Mouse (Mus musculus) myocyte (in vitro differentiated cells): ENCODE measurements around the gene Nsmce3. TPM values are rescaled to one million over a fixed set of nuclear protein-coding genes. Genes with fewer than 3 reads are reported as not detected.
A peak's percentile ranks its signal among the peaks of the same experiment; 100 is the strongest.

Source experiments
- H3K27me3 ChIP-seq: one replicate; pipeline ENCODE4 v1.6.1; 2011; ENCODE audit not compliant: control insufficient read depth, insufficient read depth, insufficient read length
- H3K36me3 ChIP-seq: one replicate; pipeline ENCODE4 v1.6.1; 2011; ENCODE audit not compliant: control insufficient read depth, insufficient read depth
- H3K4me2 ChIP-seq: one replicate; pipeline ENCODE4 v1.6.1; 2011; ENCODE audit warnings: low read depth, control low read depth
- H3K4me3 ChIP-seq: one replicate; pipeline ENCODE4 v1.5.1; 2011; ENCODE audit warnings: mild to moderate bottlenecking, control low read depth, moderate library complexity
- H3K79me2 ChIP-seq: one replicate; pipeline ENCODE4 v1.6.1; 2011; ENCODE audit not compliant: control insufficient read depth, insufficient read depth
- H3ac ChIP-seq: one replicate; pipeline ENCODE4 v1.6.1; 2011; ENCODE audit not compliant: control insufficient read depth, insufficient read length
- CEBPB ChIP-seq: IDR thresholded peaks from 2 replicates; pipeline ENCODE4 v1.6.1; 2011; ENCODE audit warnings: mild to moderate bottlenecking, moderate library complexity; ENCODE audit not compliant: poor library complexity, insufficient read depth, severe bottlenecking
- E2F4 ChIP-seq: IDR thresholded peaks from one replicate; pipeline ENCODE4 v1.6.1; 2011; ENCODE audit warnings: mild to moderate bottlenecking, control low read depth, moderate library complexity; ENCODE audit not compliant: insufficient read depth
- MAX ChIP-seq: IDR thresholded peaks from one replicate; pipeline ENCODE4 v1.6.1; 2011; ENCODE audit warnings: low read depth, mild to moderate bottlenecking, control low read depth
- MYOD1 ChIP-seq, 3 experiments: IDR thresholded peaks; one replicate each; pipeline ENCODE4 v1.6.1; 2011; ENCODE audit warnings: control low read depth in 2 of 3, low read depth in 2 of 3, mild to moderate bottlenecking in 2 of 3, moderate library complexity in 1 of 3; ENCODE audit not compliant: insufficient read length in 2 of 3, control insufficient read depth in 1 of 3
- MYOG ChIP-seq, 3 experiments: IDR thresholded peaks; one replicate each; pipeline ENCODE4 v1.6.1; 2011; ENCODE audit warnings: control low read depth in 2 of 3, low read depth in 2 of 3, mild to moderate bottlenecking in 2 of 3; ENCODE audit not compliant: insufficient read length in 2 of 3, control insufficient read depth in 1 of 3, insufficient read depth in 1 of 3
- POLR2A ChIP-seq: IDR thresholded peaks from one replicate; pipeline ENCODE4 v1.6.1; 2011; ENCODE audit warnings: low read depth, mild to moderate bottlenecking, control low read depth, moderate library complexity; ENCODE audit not compliant: insufficient read length
- POLR2AphosphoS2 ChIP-seq: IDR thresholded peaks from one replicate; pipeline ENCODE4 v1.6.1; 2011; ENCODE audit warnings: low read depth, control low read depth; ENCODE audit not compliant: insufficient read length
- REST ChIP-seq: IDR thresholded peaks from one replicate; pipeline ENCODE4 v1.6.1; 2011; ENCODE audit warnings: mild to moderate bottlenecking, control low read depth, moderate library complexity; ENCODE audit not compliant: insufficient read depth, insufficient read length
- SRF ChIP-seq: IDR thresholded peaks from one replicate; pipeline ENCODE4 v1.6.1; 2011; ENCODE audit warnings: low read depth; ENCODE audit not compliant: control insufficient read depth, insufficient read length
- TCF12 ChIP-seq: IDR thresholded peaks from one replicate; pipeline ENCODE4 v1.6.1; 2011; ENCODE audit warnings: mild to moderate bottlenecking, control low read depth; ENCODE audit not compliant: poor library complexity, insufficient read depth, severe bottlenecking
- TCF3 ChIP-seq: IDR thresholded peaks from one replicate; pipeline ENCODE4 v1.6.1; 2011; ENCODE audit warnings: low read depth, control low read depth; ENCODE audit not compliant: insufficient read length
- USF1 ChIP-seq: IDR thresholded peaks from one replicate; pipeline ENCODE4 v1.6.1; 2011; ENCODE audit warnings: low read depth, mild to moderate bottlenecking, control low read depth, moderate library complexity
- polyA plus RNA-seq: library from polyadenylated mRNA; unstranded; fragments of >200 nt; fragmentation: generic; extraction: Trizol; gene quantifications from one replicate; pipeline ENCODE4 v1.2.1, GENCODE M21; 2012; ENCODE audit warnings: missing spikeins

Nsmce3 gene
- polyA plus RNA-seq, 1 experiment: 5.4 TPM

DNA sequence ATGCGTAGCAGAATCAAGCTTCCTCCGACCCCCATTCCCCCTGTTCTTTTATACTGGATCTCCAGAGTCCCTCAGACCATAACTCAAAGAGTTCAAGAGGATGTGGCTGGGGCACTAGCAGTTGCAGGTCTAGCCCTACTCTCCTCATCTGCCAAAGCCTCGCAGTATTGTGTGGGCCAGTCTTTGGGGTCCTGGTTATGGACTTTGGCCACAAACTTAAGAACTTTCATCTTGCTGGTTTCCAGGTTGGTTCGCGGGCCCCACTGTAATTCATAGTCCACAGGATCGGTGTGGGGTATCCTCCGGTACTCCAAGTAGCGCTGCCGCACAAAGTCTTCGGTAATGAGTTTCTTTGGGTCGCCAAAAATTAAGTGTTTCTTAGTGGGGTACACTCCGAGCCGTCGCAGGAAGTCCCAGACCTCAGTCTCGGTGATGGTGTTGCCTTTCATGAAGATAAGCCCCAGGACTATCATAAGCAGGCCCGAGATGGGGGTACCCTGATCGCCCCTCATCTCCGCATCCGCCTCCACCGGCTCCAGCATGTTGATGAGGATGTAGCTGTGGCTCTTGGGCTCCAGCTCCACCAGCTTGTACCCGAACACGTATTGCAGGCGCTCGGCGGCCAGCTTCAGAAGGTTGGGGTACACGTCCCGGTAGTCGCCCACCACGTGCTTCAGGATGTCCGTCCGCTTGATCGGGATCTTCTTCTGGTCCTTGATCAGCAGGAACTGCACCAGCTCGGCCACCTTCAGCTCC, 632 bp downstream of the Nsmce3 start:
- Histone ChIP-seq H3K4me2 (peak overlapping the region; percentile 93), H3K27me3 (no peaks in the 10 kb centered on the region), H3ac (peak overlapping the region; percentile 89), H3K4me3 (peak overlapping the region; percentile 77), H3K79me2 (peaks cover 21% of the 10 kb centered on the region), H3K36me3 (no peaks in the 10 kb centered on the region)
- TF ChIP-seq MYOD1 (IDR thresholded peaks at IDR 0.05; ENCODE audit: control insufficient read depth in 1 of 3, insufficient read length in 2 of 3, low read depth in 2 of 3) (no peak), TCF3 (no peak), POLR2A (no peak), MAX (no peak), E2F4 (no peak), REST (no peak), CEBPB (no peak), USF1 (no peak), TCF12 (no peak), POLR2AphosphoS2 (no peak), MYOG (IDR thresholded peaks at IDR 0.05; ENCODE audit: control insufficient read depth in 1 of 3, insufficient read depth in 1 of 3, insufficient read length in 2 of 3, low read depth in 2 of 3) (no peak), SRF (no peak)

DNA sequence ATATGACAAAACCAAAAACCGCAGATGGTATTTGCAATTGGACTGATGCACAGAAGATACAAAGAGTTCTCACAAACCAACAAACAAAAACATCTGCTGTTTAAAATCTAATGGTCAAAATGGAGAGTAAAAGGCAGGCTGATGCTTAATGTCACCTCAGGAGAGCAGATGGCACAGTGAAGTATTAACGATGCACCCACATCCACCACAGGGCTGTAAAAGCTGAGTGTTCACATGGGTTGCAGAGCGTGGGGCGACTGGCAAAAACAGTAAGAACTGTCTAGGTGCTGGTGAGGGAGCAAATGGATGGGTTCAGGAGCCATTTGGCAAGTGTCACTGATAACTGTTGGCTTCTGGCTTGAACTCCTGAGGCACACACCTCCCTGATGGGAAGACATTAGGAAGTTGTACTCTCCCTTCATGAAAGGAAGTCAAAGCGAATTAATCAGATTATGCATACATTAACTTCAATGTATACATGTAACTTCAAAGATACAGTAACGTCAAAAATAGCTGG, 3.2 kb downstream of the Nsmce3 start:
- Histone ChIP-seq H3K36me3 (no peaks in the 10 kb centered on the region), H3K4me2 (no peak overlapping the region), H3K27me3 (no peaks in the 10 kb centered on the region), H3ac (no peak overlapping the region), H3K79me2 (peaks cover 21% of the 10 kb centered on the region), H3K4me3 (no peak overlapping the region)
- no peak for TF ChIP-seq SRF
- TF ChIP-seq REST: no peak
- TF ChIP-seq TCF12: no peak
- TF ChIP-seq POLR2AphosphoS2: no peak
- TF ChIP-seq MYOD1 (IDR thresholded peaks at IDR 0.05; ENCODE audit: control insufficient read depth in 1 of 3, insufficient read length in 2 of 3, low read depth in 2 of 3): no peak
- TF ChIP-seq POLR2A: no peak
- no peak for TF ChIP-seq E2F4
- no peak for TF ChIP-seq USF1
- TF ChIP-seq MYOG (IDR thresholded peaks at IDR 0.05; ENCODE audit: control insufficient read depth in 1 of 3, insufficient read depth in 1 of 3, insufficient read length in 2 of 3, low read depth in 2 of 3): no peak
- no peak for TF ChIP-seq TCF3
- TF ChIP-seq CEBPB: no peak
- no peak for TF ChIP-seq MAX

DNA sequence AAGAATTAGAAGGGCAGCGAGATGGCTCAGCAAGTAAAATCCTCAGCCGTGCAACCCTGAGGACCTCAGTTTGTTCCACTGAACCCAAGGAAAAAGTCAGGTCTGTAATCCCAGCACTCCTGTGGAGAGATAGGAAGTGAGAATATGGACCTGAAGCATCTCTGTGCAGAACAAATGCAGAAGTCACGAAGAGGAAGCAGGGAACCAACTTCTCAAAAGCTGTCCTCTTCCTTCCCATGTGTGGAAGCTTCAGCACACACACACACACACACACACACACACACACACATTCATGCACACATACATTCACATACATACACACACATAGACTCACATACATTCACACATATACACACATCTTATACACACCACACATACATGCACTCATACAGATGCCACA, 9.3 kb downstream of the Nsmce3 start:
- no peak overlapping the region for H3K4me3 ChIP-seq
- no peak overlapping the region for H3ac ChIP-seq
- no peaks in the 10 kb centered on the region for H3K27me3 ChIP-seq
- TF ChIP-seq SRF (no peak), USF1 (no peak), POLR2A (no peak), E2F4 (no peak), REST (no peak), TCF12 (no peak), TCF3 (no peak), POLR2AphosphoS2 (no peak), CEBPB (no peak), MAX (no peak), MYOD1 (IDR thresholded peaks at IDR 0.05; ENCODE audit: control insufficient read depth in 1 of 3, insufficient read length in 2 of 3, low read depth in 2 of 3) (no peak), MYOG (IDR thresholded peaks at IDR 0.05; ENCODE audit: control insufficient read depth in 1 of 3, insufficient read depth in 1 of 3, insufficient read length in 2 of 3, low read depth in 2 of 3) (no peak)
- H3K79me2 ChIP-seq: no peaks in the 10 kb centered on the region
- H3K36me3 ChIP-seq: no peaks in the 10 kb centered on the region
- H3K4me2 ChIP-seq: no peak overlapping the region

DNA sequence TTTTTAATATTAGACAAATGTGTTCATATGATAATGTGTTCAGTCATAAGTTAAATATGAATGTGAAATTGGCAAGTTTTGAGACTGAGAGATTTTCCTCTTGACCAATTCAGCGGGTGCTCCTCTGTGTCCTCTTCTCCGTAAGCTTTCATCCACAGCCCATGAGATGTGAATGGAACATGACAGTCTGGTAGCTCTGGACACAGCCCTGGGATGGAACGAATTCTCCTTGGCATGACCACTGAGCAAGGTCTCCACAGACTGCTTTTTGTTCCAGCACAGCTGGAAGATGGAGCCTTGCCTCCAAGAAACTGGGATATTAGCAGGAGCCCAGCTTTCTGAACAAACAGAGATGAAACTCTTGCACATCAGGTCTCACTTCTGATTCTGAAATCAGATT, 9.8 kb downstream of the Nsmce3 start:
- Histone ChIP-seq H3K36me3 (no peaks in the 10 kb centered on the region), H3K79me2 (no peaks in the 10 kb centered on the region), H3K27me3 (no peaks in the 10 kb centered on the region), H3ac (no peak overlapping the region), H3K4me2 (no peak overlapping the region), H3K4me3 (no peak overlapping the region)
- no peak for TF ChIP-seq TCF12
- TF ChIP-seq USF1: no peak
- TF ChIP-seq POLR2AphosphoS2: no peak
- no peak for TF ChIP-seq MYOD1 (IDR thresholded peaks at IDR 0.05; ENCODE audit: control insufficient read depth in 1 of 3, insufficient read length in 2 of 3, low read depth in 2 of 3)
- no peak for TF ChIP-seq TCF3
- TF ChIP-seq MAX: no peak
- no peak for TF ChIP-seq CEBPB
- TF ChIP-seq MYOG (IDR thresholded peaks at IDR 0.05; ENCODE audit: control insufficient read depth in 1 of 3, insufficient read depth in 1 of 3, insufficient read length in 2 of 3, low read depth in 2 of 3): no peak
- no peak for TF ChIP-seq SRF
- TF ChIP-seq REST: no peak
- no peak for TF ChIP-seq POLR2A
- no peak for TF ChIP-seq E2F4
